Mouse (Mus musculus) ovary, postnatal 14 days (tissue): Measurements from ENCODE around the gene Katnb1.
A peak's percentile ranks its signal among the peaks of the same experiment; 100 is the strongest.

ENCODE experiments used
- DNase-seq: peaks from one replicate; pipeline ENCODE4 v3.0.0; 2022; ENCODE audit warnings: low spot score

The Katnb1 gene

GRCm38 (mm10) chr8:95080381-95081341, at the start of gene Katnb1:
Katnb1 (plus strand) TSS chr8:95081186.
- peak; percentile 94 for DNase-seq

- DNase-seq: no peak
Observed at GRCm38 (mm10) chr8:95037106-95037925, 43.7 kb upstream of the Katnb1 start.

GRCm38 (mm10) chr8:95041883-95042784, 38.9 kb upstream of the Katnb1 start:
- no peak for DNase-seq

- DNase-seq: no peak
Observed at GRCm38 (mm10) chr8:95044811-95045210, 36.2 kb upstream of the Katnb1 start.

GRCm38 (mm10) chr8:95046982-95047381, 34.0 kb upstream of the Katnb1 start:
- DNase-seq: no peak

GRCm38 (mm10) chr8:95047884-95048680, 32.9 kb upstream of the Katnb1 start:
- no peak for DNase-seq

GRCm38 (mm10) chr8:95049636-95050035, 31.4 kb upstream of the Katnb1 start:
- no peak for DNase-seq

GRCm38 (mm10) chr8:95054438-95054837, 26.5 kb upstream of the Katnb1 start:
- no peak for DNase-seq

- no peak for DNase-seq
Observed at GRCm38 (mm10) chr8:95054927-95055510, 26.0 kb upstream of the Katnb1 start, which contains the start of gene Drc7. Drc7 (plus strand) TSS chr8:95055103.

GRCm38 (mm10) chr8:95056414-95056813, 24.6 kb upstream of the Katnb1 start:
- DNase-seq: no peak

- DNase-seq: no peak
Observed at GRCm38 (mm10) chr8:95058661-95059060, 22.3 kb upstream of the Katnb1 start.

- no peak for DNase-seq
Observed at GRCm38 (mm10) chr8:95059812-95060533, 21.0 kb upstream of the Katnb1 start.

GRCm38 (mm10) chr8:95064531-95064930, 16.5 kb upstream of the Katnb1 start:
- no peak for DNase-seq

- DNase-seq: peak; percentile 25
Observed at GRCm38 (mm10) chr8:95067582-95067981, 13.4 kb upstream of the Katnb1 start.

- no peak for DNase-seq
Observed at GRCm38 (mm10) chr8:95075504-95075903, 5.5 kb upstream of the Katnb1 start.

- no peak for DNase-seq
Observed at GRCm38 (mm10) chr8:95076151-95076550, 4.8 kb upstream of the Katnb1 start.

- no peak for DNase-seq
Observed at GRCm38 (mm10) chr8:95078055-95078454, 2.9 kb upstream of the Katnb1 start.

GRCm38 (mm10) chr8:95079305-95079704, 1.7 kb upstream of the Katnb1 start:
- no peak for DNase-seq

- no peak for DNase-seq
Observed at GRCm38 (mm10) chr8:95081650-95082049, 664 bp downstream of the Katnb1 start.

- no peak for DNase-seq
Observed at GRCm38 (mm10) chr8:95084261-95084660, 3.3 kb downstream of the Katnb1 start.
